Mouse (Mus musculus): ENCODE results near the gene Acadm.

Gene Acadm

DNA sequence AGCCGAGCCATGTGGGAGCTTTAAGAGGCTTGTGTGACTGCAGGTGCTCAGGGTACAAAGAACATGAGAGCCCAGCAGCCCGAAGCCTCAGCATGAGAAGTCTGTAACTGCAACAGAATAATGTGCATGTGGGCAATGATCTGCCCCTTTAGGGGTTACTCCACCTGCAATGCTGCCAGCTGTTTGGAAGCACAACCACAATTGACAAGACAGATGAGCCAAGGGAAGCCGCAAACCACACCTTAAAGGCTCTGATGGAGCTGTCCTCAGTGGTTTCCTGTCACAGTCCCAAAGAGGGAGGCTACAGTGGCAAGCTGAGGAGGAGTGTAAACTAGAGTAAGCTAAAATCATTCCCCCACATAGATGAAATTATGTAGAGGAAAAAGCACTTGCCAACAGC is 49.0 kb downstream of the Acadm start:
- no peak for TF ChIP-seq GATA4 (IDR thresholded peaks at IDR 0.05; ENCODE audit: insufficient replicate concordance, low read length)

- TF ChIP-seq GATA4 (IDR thresholded peaks at IDR 0.05; ENCODE audit: insufficient replicate concordance, low read length) = no peak
Measured at GRCm38 (mm10) chr3:153889188-153889781, 55.1 kb downstream of the Acadm start.

- TF ChIP-seq GATA4 (IDR thresholded peaks at IDR 0.05; ENCODE audit: insufficient replicate concordance, low read length) = no peak
Measured at GRCm38 (mm10) chr3:153888141-153888540, 56.3 kb downstream of the Acadm start.

- TF ChIP-seq GATA4 (IDR thresholded peaks at IDR 0.05; ENCODE audit: insufficient replicate concordance, low read length) = no peak
Measured at GRCm38 (mm10) chr3:153886296-153886695, 58.1 kb downstream of the Acadm start.
